33 mouse cellular contexts compared by ENCODE assay signal in genomic region chr15:98959531-98959930, GRCm38 (mm10). TPM values are rescaled to one million over a fixed set of nuclear protein-coding genes. Genes with fewer than 3 reads are reported as not detected.
A peak's percentile ranks its signal among the peaks of the same experiment; 100 is the strongest.
DNase-seq lines count a peak whose midpoint lies in the region; ATAC-seq and TF ChIP-seq lines count a peak whose summit lies in the region.
"Had no signal": no experiment of that assay in that cellular context is flagged by ENCODE, and none has a peak within 500 bp of the region (broad histone marks: within the 10 kb centered on the region; RNA-seq: fewer than 3 reads in every experiment).

No protein-coding gene starts in this region.

- H3K27me3 ChIP-seq in liver, embryonic 12.5 days (replicated peaks) = peaks cover 6% of the 10 kb centered on the region; the same call in 1 of the 2 replicates
- H3K27me3 ChIP-seq in liver, embryonic 14.5 days (ENCODE audit: control insufficient read depth, insufficient read depth, low read length) = peaks cover 2% of the 10 kb centered on the region; the same call in 1 of the 2 replicates
- no peaks in the 10 kb centered on the region for H3K27me3 ChIP-seq in myocyte (ENCODE audit: control insufficient read depth, insufficient read depth, insufficient read length)
- H3K27me3 ChIP-seq: embryonic facial prominence, embryonic 12.5 days; embryonic facial prominence, embryonic 15.5 days; forebrain, embryonic 15.5 days; heart, embryonic 12.5 days; heart, embryonic 15.5 days had no signal

- no peak overlapping the region for H3K9ac ChIP-seq in liver, embryonic 12.5 days
- no peak overlapping the region for H3K9ac ChIP-seq in liver, embryonic 14.5 days (replicated peaks)
- H3K9ac ChIP-seq: embryonic facial prominence, embryonic 12.5 days; embryonic facial prominence, embryonic 15.5 days; forebrain, embryonic 15.5 days; heart, embryonic 12.5 days; heart, embryonic 15.5 days; hindbrain, embryonic 14.5 days had no signal

- H3K36me3 ChIP-seq in liver, embryonic 12.5 days = no peaks in the 10 kb centered on the region
- no peaks in the 10 kb centered on the region for H3K36me3 ChIP-seq in liver, embryonic 14.5 days (replicated peaks; ENCODE audit: control insufficient read depth, insufficient read depth, low read depth)
- no peaks in the 10 kb centered on the region for H3K36me3 ChIP-seq in myocyte (ENCODE audit: control insufficient read depth, insufficient read depth)
- H3K36me3 ChIP-seq: embryonic facial prominence, embryonic 12.5 days; embryonic facial prominence, embryonic 15.5 days; forebrain, embryonic 15.5 days; heart, embryonic 12.5 days; heart, embryonic 15.5 days had no signal

- DNase-seq in liver (no peak), adipocyte (ENCODE audit: low spot score) (peak; percentile 57)
- DNase-seq in liver, embryonic 14.5 days (ENCODE audit: low read depth in 3 of 3, low spot score in 3 of 3) = no peak
- no peak for DNase-seq in gastrocnemius, adult 18-20 months (ENCODE audit: low spot score)
- DNase-seq in adrenal gland, adult 2 months = no peak
- DNase-seq: adrenal gland, postnatal 14 days; cerebellum, adult 11 months; cerebellum, adult 2 months; cerebellum, adult 9-11 months; cerebellum, postnatal 25 days; gastrocnemius, adult 2 months; gastrocnemius, postnatal 14 days; heart, adult 11 months; heart, postnatal 10 days; heart, postnatal 4 days had no signal

- no peak for TF ChIP-seq POLR2A in myocyte (IDR thresholded peaks at IDR 0.05; ENCODE audit: insufficient read length, low read depth)

- H3K79me2 ChIP-seq in myocyte (ENCODE audit: control insufficient read depth, insufficient read depth) = no peaks in the 10 kb centered on the region

- WGBS in liver, embryonic 12.5 days (ENCODE audit: insufficient replicate concordance) = 35% methylated on average over 3 of the region's 3 CpGs
- WGBS in liver, embryonic 14.5 days (ENCODE audit: insufficient replicate concordance) = 31% methylated on average over 3 of the region's 3 CpGs

- H3K4me3 ChIP-seq in liver, embryonic 12.5 days = no peak overlapping the region
- H3K4me3 ChIP-seq in liver, embryonic 14.5 days (ENCODE audit: insufficient read depth in 1 of 2, low read depth in 2 of 2, low read length in 2 of 2) = no peak overlapping the region
- H3K4me3 ChIP-seq in myocyte = no peak overlapping the region
- H3K4me3 ChIP-seq: embryonic facial prominence, embryonic 12.5 days; embryonic facial prominence, embryonic 15.5 days; forebrain, embryonic 15.5 days; gastrocnemius, adult 2 months; heart, embryonic 12.5 days; heart, embryonic 15.5 days had no signal

- H3K27ac ChIP-seq in liver, embryonic 12.5 days = no peak overlapping the region
- H3K27ac ChIP-seq in liver, embryonic 14.5 days = no peak overlapping the region
- H3K27ac ChIP-seq: embryonic facial prominence, embryonic 12.5 days; embryonic facial prominence, embryonic 15.5 days; forebrain, embryonic 15.5 days; gastrocnemius, adult 2 months; heart, embryonic 15.5 days; hindbrain, embryonic 14.5 days; hindbrain, postnatal 0 days had no signal

- H3K4me2 ChIP-seq in liver, embryonic 12.5 days = no peak overlapping the region
- no peak overlapping the region for H3K4me2 ChIP-seq in liver, embryonic 14.5 days (ENCODE audit: low read depth)
- no peak overlapping the region for H3K4me2 ChIP-seq in myocyte (ENCODE audit: low read depth)
- H3K4me2 ChIP-seq: embryonic facial prominence, embryonic 12.5 days; embryonic facial prominence, embryonic 15.5 days; forebrain, embryonic 15.5 days; heart, embryonic 12.5 days; heart, embryonic 15.5 days; hindbrain, embryonic 14.5 days had no signal

- H3K4me1 ChIP-seq in liver, embryonic 12.5 days = peaks cover 14% of the 10 kb centered on the region
- H3K4me1 ChIP-seq in liver, embryonic 14.5 days (replicated peaks; ENCODE audit: control insufficient read depth in 2 of 2, insufficient read depth in 2 of 2, low read length in 1 of 2) = 0 out of 4 replicates have a peak, but pooled peaks cover 0 to 2% of the 10 kb centered on the region in 2 experiments

- no peaks in the 10 kb centered on the region for H3K9me3 ChIP-seq in liver, embryonic 12.5 days (replicated peaks)
- H3K9me3 ChIP-seq in liver, embryonic 14.5 days (ENCODE audit: control insufficient read depth, low read length) = no peaks in the 10 kb centered on the region
- H3K9me3 ChIP-seq: embryonic facial prominence, embryonic 12.5 days; embryonic facial prominence, embryonic 15.5 days; forebrain, embryonic 15.5 days; heart, embryonic 12.5 days; heart, embryonic 15.5 days had no signal

- no peak for TF ChIP-seq EP300 in liver, embryonic 14.5 days (IDR thresholded peaks at IDR 0.05; ENCODE audit: low read depth)

- TF ChIP-seq CTCF in liver, embryonic 14.5 days (IDR thresholded peaks at IDR 0.05; ENCODE audit: low read depth) = no peak

- ATAC-seq in liver, embryonic 12.5 days = peak; percentile 55
- ATAC-seq in liver, embryonic 14.5 days (ENCODE audit: insufficient read depth) = peak; percentile 53; the same call in 1 of the 2 replicates
- ATAC-seq: activated CD4-positive, CD25-positive, alpha-beta regulatory T cell, adult 4 months; CD4-positive, CD25-positive, alpha-beta regulatory T cell, adult 4 months; forebrain, embryonic 15.5 days; hindbrain, postnatal 0 days; inflammation-experienced regulatory T-cells, adult 6 months had no signal

- H3ac ChIP-seq in myocyte (ENCODE audit: control insufficient read depth, insufficient read length) = no peak overlapping the region

TF ChIP-seq in myocyte, 11 proteins besides CTCF, POLR2A, EP300 and RAD21:
- TF ChIP-seq MYOD1 (IDR thresholded peaks at IDR 0.05; ENCODE audit: control insufficient read depth in 1 of 3, insufficient read length in 2 of 3, low read depth in 2 of 3) (peak in 2 of 3 experiments; percentile 18 to 59), TCF12 (IDR thresholded peaks at IDR 0.05; ENCODE audit: insufficient read depth, poor library complexity, severe bottlenecking) (no peak), MYOG (IDR thresholded peaks at IDR 0.05; ENCODE audit: control insufficient read depth in 1 of 3, insufficient read depth in 1 of 3, insufficient read length in 2 of 3, low read depth in 2 of 3) (peak in 1 of 3 experiments; percentile 44)

RNA-seq across cellular contexts. Expression of gene Tuba1a, which starts 6.0 kb away (rescaled TPM):
- polyA plus RNA-seq in liver, embryonic 12.5 days (2016; fragmentation: Nextera tagmentation; extraction: Ambion mirVana) = 180 and 181 TPM in 2 replicates
- polyA plus RNA-seq in liver, embryonic 14.5 days (2012; rRNA removed) = 44.7 and 62.0 TPM in 2 replicates
- polyA plus RNA-seq in liver, embryonic 14.5 days (2014; fragmentation: Nextera tagmentation; extraction: Ambion mirVana) = 60.1 and 69.0 TPM in 2 replicates
- 3,074 TPM for polyA plus RNA-seq in myocyte (2012; fragmentation: generic; extraction: Trizol)
- total RNA-seq in gastrocnemius, adult 18-20 months (2021) = 10 to 100 TPM; 17.9 to 38.6 TPM
- 100 to 1,000 TPM in 1 of 2 experiments, 10 to 100 TPM in 1; 63.2 to 125 TPM for total RNA-seq in adrenal gland, adult 2 months (2021)
- 128 and 133 TPM in 2 replicates for polyA plus RNA-seq in adrenal gland, adult 2 months (2012; rRNA removed)

RNA-seq across cellular contexts. Expression of gene Gm49450, which starts 6.2 kb away (rescaled TPM):
- not detected in 2 replicates for polyA plus RNA-seq in liver, embryonic 12.5 days (2016; fragmentation: Nextera tagmentation; extraction: Ambion mirVana)
- polyA plus RNA-seq in liver, embryonic 14.5 days (2012; rRNA removed) = 0.15 and 6.4 TPM in 2 replicates
- not detected in 2 replicates for polyA plus RNA-seq in liver, embryonic 14.5 days (2014; fragmentation: Nextera tagmentation; extraction: Ambion mirVana)
- 0.84 TPM for polyA plus RNA-seq in myocyte (2012; fragmentation: generic; extraction: Trizol)
- total RNA-seq in gastrocnemius, adult 18-20 months (2021) = not detected
- 10 to 100 TPM in 1 of 2 experiments, not detected in 1; 10.9 TPM for total RNA-seq in adrenal gland, adult 2 months (2021)
- polyA plus RNA-seq in adrenal gland, adult 2 months (2012; rRNA removed) = 49.5 and 126 TPM in 2 replicates
- total RNA-seq: adrenal gland, adult 18-20 months; adrenal gland, postnatal 14 days; adrenal gland, postnatal 4 days; gastrocnemius, adult 2 months; gastrocnemius, postnatal 14 days; gastrocnemius, postnatal 4 days; heart, adult 8-10 months; heart, postnatal 10 days; heart, postnatal 4 days had no signal
- polyA plus RNA-seq: activated CD4-positive, CD25-positive, alpha-beta regulatory T cell, adult 4 months; CD4-positive, CD25-positive, alpha-beta regulatory T cell, adult 4 months; embryonic facial prominence, embryonic 12.5 days; embryonic facial prominence, embryonic 15.5 days; forebrain, embryonic 11.5 days; forebrain, embryonic 15.5 days; heart, embryonic 12.5 days; heart, embryonic 15.5 days; hindbrain, embryonic 11.5 days; hindbrain, embryonic 14.5 days; hindbrain, postnatal 0 days; inflammation-experienced regulatory T-cells, adult 6 months had no signal

RNA-seq across cellular contexts. Expression of gene Tuba1b, which starts 25.2 kb away (rescaled TPM):
- 1,333 and 1,388 TPM in 2 replicates for polyA plus RNA-seq in liver, embryonic 12.5 days (2016; fragmentation: Nextera tagmentation; extraction: Ambion mirVana)
- polyA plus RNA-seq in liver, embryonic 14.5 days (2012; rRNA removed) = 1,442 and 1,688 TPM in 2 replicates
- polyA plus RNA-seq in liver, embryonic 14.5 days (2014; fragmentation: Nextera tagmentation; extraction: Ambion mirVana) = 1,211 and 1,290 TPM in 2 replicates
- polyA plus RNA-seq in myocyte (2012; fragmentation: generic; extraction: Trizol) = 2,204 TPM
- 10 to 100 TPM; 15.6 to 29.6 TPM for total RNA-seq in gastrocnemius, adult 18-20 months (2021)
- 100 to 1,000 TPM; 235 to 261 TPM for total RNA-seq in adrenal gland, adult 2 months (2021)
- 616 and 725 TPM in 2 replicates for polyA plus RNA-seq in adrenal gland, adult 2 months (2012; rRNA removed)

RNA-seq across cellular contexts. Expression of gene Lmbr1l, which starts 41.5 kb away (rescaled TPM):
- 4.4 and 4.6 TPM in 2 replicates for polyA plus RNA-seq in liver, embryonic 12.5 days (2016; fragmentation: Nextera tagmentation; extraction: Ambion mirVana)
- 4.5 and 7.1 TPM in 2 replicates for polyA plus RNA-seq in liver, embryonic 14.5 days (2012; rRNA removed)
- polyA plus RNA-seq in liver, embryonic 14.5 days (2014; fragmentation: Nextera tagmentation; extraction: Ambion mirVana) = 0.34 and 0.70 TPM in 2 replicates
- polyA plus RNA-seq in myocyte (2012; fragmentation: generic; extraction: Trizol) = 33.4 TPM
- total RNA-seq in gastrocnemius, adult 18-20 months (2021) = 1 to 10 TPM; 4.8 to 4.9 TPM
- total RNA-seq in adrenal gland, adult 2 months (2021) = 10 to 100 TPM; 11.5 to 14.2 TPM
- 36.3 and 58.5 TPM in 2 replicates for polyA plus RNA-seq in adrenal gland, adult 2 months (2012; rRNA removed)

Comparison
In these comparisons a context has a peak if more than half of its experiments do, and no peak if none do; other contexts are left out.
1. RNA of gene Tuba1a, which starts 6.0 kb away (polyA plus RNA-seq): 3,074 TPM in myocyte (single experiment); 180 to 181 TPM in liver, embryonic 12.5 days, 128 to 133 TPM in adrenal gland, adult 2 months and 44.7 to 69.0 TPM in liver, embryonic 14.5 days; every median in the first group is over 10 times any median in the second.